Mouse (Mus musculus) embryonic facial prominence, embryonic 11.5 days (tissue): Measurements from ENCODE around the gene Fam114a1. TPM values are rescaled to one million over a fixed set of nuclear protein-coding genes. Genes with fewer than 3 reads are reported as not detected.

Experiments used
- ATAC-seq: fragments of 200-750 bp; cut with Nextera tagmentation; replicated peaks from 2 replicates; pipeline ENCODE4 v1.8.0; 2017; ENCODE audit warnings: low read depth; ENCODE audit not compliant: insufficient number of reproducible peaks, low FRiP score, low TSS enrichment
- DNase-seq: peaks from one replicate; pipeline ENCODE4 v3.0.0-alpha.2; 2015; ENCODE audit warnings: low spot score
- H3K27ac ChIP-seq: fragments of 300-500 bp; sonication (generic); replicated peaks from 2 replicates; pipeline ENCODE4 v1.5.1; 2014; ENCODE audit warnings: mild to moderate bottlenecking, low read depth, low read length, control low read depth
- H3K27me3 ChIP-seq: fragments of 300-500 bp; sonication (generic); 2 replicates; pipeline ENCODE4 v1.6.1; 2014; ENCODE audit warnings: mild to moderate bottlenecking, low read length, moderate library complexity, mixed read lengths; ENCODE audit not compliant: control insufficient read depth, insufficient read depth
- H3K36me3 ChIP-seq: fragments of 300-500 bp; sonication (generic); replicated peaks from 2 replicates; pipeline ENCODE4 v1.6.1; 2014; ENCODE audit warnings: low read depth, mild to moderate bottlenecking, low read length, moderate library complexity, mixed read lengths; ENCODE audit not compliant: control insufficient read depth, insufficient read depth
- H3K4me1 ChIP-seq: fragments of 300-500 bp; sonication (generic); 2 replicates; pipeline ENCODE4 v1.6.1; 2014; ENCODE audit warnings: low read length, mixed read lengths; ENCODE audit not compliant: control insufficient read depth, insufficient read depth
- H3K4me2 ChIP-seq: fragments of 300-500 bp; sonication (generic); 2 replicates; pipeline ENCODE4 v1.6.1; 2014; ENCODE audit warnings: low read depth, mild to moderate bottlenecking, control low read depth, low read length, moderate library complexity
- H3K4me3 ChIP-seq: fragments of 300-500 bp; sonication (generic); 2 replicates; pipeline ENCODE4 v1.5.1; 2014; ENCODE audit warnings: low read depth, low read length, control low read depth
- H3K9ac ChIP-seq: fragments of 300-500 bp; sonication (generic); replicated peaks from 2 replicates; pipeline ENCODE4 v1.6.1; 2014; ENCODE audit warnings: mild to moderate bottlenecking, control low read depth, low read length
- H3K9me3 ChIP-seq: fragments of 300-500 bp; sonication (generic); replicated peaks from 2 replicates; pipeline ENCODE4 v1.6.1; 2016; ENCODE audit warnings: mild to moderate bottlenecking, low read length, inconsistent platforms, mixed read lengths; ENCODE audit not compliant: control insufficient read depth
- WGBS: fragments of 180-500 bp; shearing (Covaris S2); extraction: QIAGEN DNeasy Blood & Tissue Kit; methylation state at CpG from one replicate; pipeline ENCODE4 v1.1.7; 2014; 5-methylcytosine and 5-hydroxymethylcytosine counted together
- polyA plus RNA-seq: library from polyadenylated mRNA; unstranded; fragments of >200 nt; fragmentation: Nextera tagmentation; extraction: Ambion mirVana; gene quantifications from 2 replicates; pipeline ENCODE4 v1.2.1, GENCODE M21; 2014

Gene Fam114a1
- polyA plus RNA-seq, 1 experiment from 2014 or later = 16.1 TPM

DNA sequence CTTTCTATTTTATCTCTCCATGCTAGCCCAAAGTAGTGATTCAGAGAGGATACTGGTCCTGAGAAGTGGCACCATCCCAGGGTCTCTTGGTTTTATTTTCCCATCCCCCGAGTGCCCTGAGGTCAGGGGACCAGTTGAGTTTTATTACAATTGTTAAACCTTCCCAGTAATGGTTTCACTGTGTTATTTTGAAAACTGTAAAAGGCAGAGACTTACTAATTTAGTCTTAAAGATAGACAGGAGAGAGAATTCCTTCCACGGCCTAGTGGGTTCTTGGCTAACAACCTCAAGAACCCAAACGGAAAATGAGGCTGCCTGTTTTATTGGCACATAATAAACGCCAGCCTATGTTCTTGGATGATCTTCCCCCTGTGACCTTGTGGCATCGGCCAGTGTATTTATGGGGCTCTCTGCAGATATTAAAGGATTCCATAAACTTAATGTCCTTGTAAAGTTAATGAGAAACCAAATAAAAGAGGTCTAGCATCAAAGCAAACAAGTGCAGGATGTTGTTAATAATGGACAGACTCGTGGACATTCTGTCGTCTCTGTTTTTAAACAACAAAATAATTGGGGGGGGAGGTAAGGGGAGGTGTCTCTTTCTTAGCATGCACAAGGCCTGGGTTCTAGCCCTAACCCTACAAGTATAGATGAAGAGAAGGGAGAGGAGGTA is 42.2 kb downstream of the Fam114a1 start:
- no peak for ATAC-seq
- Histone ChIP-seq H3K27me3 (no peaks in the 10 kb centered on the region), H3K4me1 (no peaks in the 10 kb centered on the region), H3K9ac (no peak overlapping the region), H3K9me3 (no peaks in the 10 kb centered on the region), H3K36me3 (no peaks in the 10 kb centered on the region), H3K4me3 (no peak overlapping the region), H3K27ac (no peak overlapping the region), H3K4me2 (no peak overlapping the region)
- 81% methylated on average over 7 of the region's 7 CpGs for WGBS
- DNase-seq = no peak

DNA sequence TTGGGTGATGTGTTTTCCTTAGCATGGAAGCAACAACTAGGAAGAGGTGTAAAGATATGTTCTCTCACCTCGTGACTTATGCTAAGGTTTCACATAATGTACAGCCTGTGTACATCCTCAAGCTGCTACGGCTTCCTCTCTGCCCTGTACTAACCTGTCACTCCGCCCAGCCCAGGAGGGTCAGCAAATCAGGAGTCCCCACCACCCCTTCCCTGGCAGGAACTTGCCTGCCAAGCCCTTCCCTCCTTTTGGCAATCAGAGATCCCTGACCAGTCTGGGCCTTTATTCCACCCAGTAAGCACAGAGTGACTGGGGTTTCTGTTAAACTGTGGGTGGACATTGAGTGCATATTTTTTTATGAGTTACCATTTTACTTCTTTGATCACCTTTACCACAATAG is 45.6 kb downstream of the Fam114a1 start:
- ATAC-seq (no peak), DNase-seq (no peak)
- Histone ChIP-seq H3K4me2 (no peak overlapping the region), H3K4me3 (no peak overlapping the region), H3K9ac (no peak overlapping the region), H3K27me3 (no peaks in the 10 kb centered on the region), H3K27ac (no peak overlapping the region), H3K4me1 (no peaks in the 10 kb centered on the region), H3K9me3 (no peaks in the 10 kb centered on the region), H3K36me3 (no peaks in the 10 kb centered on the region)
- WGBS = 86% methylated on average over 3 of the region's 3 CpGs

DNA sequence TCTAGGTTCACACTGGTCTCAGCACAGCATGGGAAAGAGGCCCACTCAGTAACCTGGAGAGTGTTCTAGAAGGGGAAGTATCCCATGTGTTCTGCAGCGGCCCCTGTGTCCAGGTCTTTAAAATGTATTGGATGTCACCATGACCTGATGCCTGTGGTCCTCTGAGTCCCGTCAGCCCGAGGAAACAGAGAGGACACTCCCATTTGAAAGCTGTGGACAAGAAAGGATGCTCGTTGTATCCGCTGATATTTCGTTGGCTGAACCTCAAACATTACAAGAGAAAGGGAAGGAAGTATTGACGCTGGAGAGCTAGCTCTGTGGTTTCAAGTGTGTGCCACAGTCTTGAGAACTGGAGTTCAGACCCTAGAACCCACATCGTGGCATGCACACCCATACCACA is 49.2 kb downstream of the Fam114a1 start:
- Histone ChIP-seq H3K4me3 (no peak overlapping the region), H3K36me3 (no peaks in the 10 kb centered on the region), H3K27ac (no peak overlapping the region), H3K27me3 (no peaks in the 10 kb centered on the region), H3K9me3 (no peaks in the 10 kb centered on the region), H3K4me1 (no peaks in the 10 kb centered on the region), H3K9ac (no peak overlapping the region), H3K4me2 (no peak overlapping the region)
- ATAC-seq (no peak), DNase-seq (no peak)
- whole genome bisulfite sequencing = 76% methylated on average over 8 of the region's 8 CpGs

DNA sequence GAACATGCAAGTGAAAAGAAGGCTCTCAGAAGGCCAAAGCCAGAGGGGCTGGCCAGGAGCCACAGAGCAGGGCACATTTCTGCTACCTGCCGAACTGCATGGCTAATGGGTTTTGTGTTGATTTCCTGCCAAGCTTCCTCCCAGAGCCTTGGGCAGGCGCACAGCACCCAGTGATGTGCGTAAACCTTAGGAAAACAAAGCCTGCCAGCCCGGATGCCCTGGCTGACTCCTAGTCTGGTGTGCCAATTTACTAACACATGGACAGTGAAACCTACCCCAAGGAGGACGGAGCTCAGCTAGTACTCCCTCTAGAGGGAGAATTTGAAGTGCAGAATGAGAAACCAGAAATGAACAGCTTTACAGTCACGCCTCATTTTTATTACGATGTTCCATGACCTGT is 50.0 kb downstream of the Fam114a1 start:
- Histone ChIP-seq H3K9me3 (no peaks in the 10 kb centered on the region), H3K27ac (no peak overlapping the region), H3K9ac (no peak overlapping the region), H3K4me1 (no peaks in the 10 kb centered on the region), H3K4me3 (no peak overlapping the region), H3K36me3 (no peaks in the 10 kb centered on the region), H3K27me3 (no peaks in the 10 kb centered on the region), H3K4me2 (no peak overlapping the region)
- 63% methylated on average over 7 of the region's 7 CpGs for WGBS
- DNase-seq = no peak
- no peak for ATAC-seq

DNA sequence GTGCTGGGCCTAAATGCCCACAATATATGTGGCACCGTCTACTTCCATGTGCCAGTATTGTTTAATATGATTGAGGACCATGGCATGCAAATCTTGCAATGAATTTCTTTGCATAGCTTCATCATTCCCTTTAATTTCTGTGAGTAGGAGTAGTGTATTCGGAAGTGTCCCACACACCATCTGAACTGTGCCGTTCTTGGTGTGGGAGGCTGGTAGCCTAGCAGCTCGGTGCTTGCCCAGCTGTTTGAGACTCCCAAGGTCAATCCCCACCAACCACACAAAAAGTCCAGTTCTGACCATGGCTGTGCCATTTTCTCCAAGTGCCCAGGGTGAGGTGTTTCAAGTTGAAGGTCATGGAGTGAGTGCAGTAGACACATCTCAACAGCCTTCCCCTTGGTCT is 52.1 kb downstream of the Fam114a1 start:
- 93% methylated on average over 4 of the region's 4 CpGs for WGBS
- DNase-seq = no peak
- Histone ChIP-seq H3K9ac (no peak overlapping the region), H3K4me1 (no peaks in the 10 kb centered on the region), H3K4me3 (no peak overlapping the region), H3K4me2 (no peak overlapping the region), H3K27me3 (no peaks in the 10 kb centered on the region), H3K9me3 (no peaks in the 10 kb centered on the region), H3K27ac (no peak overlapping the region), H3K36me3 (no peaks in the 10 kb centered on the region)
- ATAC-seq = no peak

DNA sequence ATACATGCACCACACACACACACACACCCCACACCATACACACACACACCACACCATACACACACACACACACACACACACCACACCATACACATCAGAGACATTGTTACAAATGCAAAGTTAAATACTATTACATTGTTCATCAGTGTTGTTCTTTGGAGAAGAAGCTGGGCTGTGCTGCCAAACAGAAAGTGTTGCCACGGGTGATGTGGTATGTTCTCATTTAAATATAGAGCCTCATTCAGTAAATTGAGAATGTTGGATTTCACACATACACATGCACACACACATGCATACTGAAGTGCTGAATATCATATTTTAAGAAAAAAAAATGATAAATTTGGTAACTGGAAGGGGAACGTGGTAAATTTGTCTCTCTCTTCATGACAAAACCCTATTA is 54.8 kb downstream of the Fam114a1 start:
- 79% methylated on average over 2 of the region's 2 CpGs for WGBS
- Histone ChIP-seq H3K27me3 (no peaks in the 10 kb centered on the region), H3K4me2 (no peak overlapping the region), H3K27ac (no peak overlapping the region), H3K9ac (no peak overlapping the region), H3K36me3 (no peaks in the 10 kb centered on the region), H3K4me3 (no peak overlapping the region), H3K9me3 (no peaks in the 10 kb centered on the region), H3K4me1 (no peaks in the 10 kb centered on the region)
- ATAC-seq = no peak
- DNase-seq = no peak

DNA sequence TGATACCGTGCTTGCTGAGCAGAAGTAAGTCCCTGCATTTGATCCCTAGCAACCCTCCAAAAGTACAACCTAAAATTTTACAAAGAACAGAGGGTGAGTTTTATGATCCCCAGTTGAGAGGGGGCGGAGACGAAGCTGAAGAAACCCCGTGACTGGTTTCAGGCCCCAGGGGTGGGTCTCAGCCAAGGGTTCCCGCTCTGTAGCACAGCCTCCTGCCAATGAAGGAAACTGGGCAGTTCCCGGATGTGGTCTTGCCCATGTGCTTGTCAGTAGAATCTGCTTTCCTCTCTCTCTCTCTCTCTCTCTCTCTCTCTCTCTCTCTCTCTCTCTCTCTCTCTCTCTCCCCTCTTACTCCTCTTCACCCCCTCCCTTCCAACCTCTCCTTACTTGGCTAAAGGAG is 56.0 kb downstream of the Fam114a1 start:
- 64% methylated on average over 6 of the region's 6 CpGs for WGBS
- no peak overlapping the region for H3K9ac ChIP-seq
- H3K4me1 ChIP-seq = no peaks in the 10 kb centered on the region
- ATAC-seq (no peak), DNase-seq (no peak)
- no peaks in the 10 kb centered on the region for H3K9me3 ChIP-seq
- no peak overlapping the region for H3K4me2 ChIP-seq
- no peak overlapping the region for H3K27ac ChIP-seq
- no peaks in the 10 kb centered on the region for H3K27me3 ChIP-seq
- H3K36me3 ChIP-seq = no peaks in the 10 kb centered on the region
- H3K4me3 ChIP-seq = no peak overlapping the region

DNA sequence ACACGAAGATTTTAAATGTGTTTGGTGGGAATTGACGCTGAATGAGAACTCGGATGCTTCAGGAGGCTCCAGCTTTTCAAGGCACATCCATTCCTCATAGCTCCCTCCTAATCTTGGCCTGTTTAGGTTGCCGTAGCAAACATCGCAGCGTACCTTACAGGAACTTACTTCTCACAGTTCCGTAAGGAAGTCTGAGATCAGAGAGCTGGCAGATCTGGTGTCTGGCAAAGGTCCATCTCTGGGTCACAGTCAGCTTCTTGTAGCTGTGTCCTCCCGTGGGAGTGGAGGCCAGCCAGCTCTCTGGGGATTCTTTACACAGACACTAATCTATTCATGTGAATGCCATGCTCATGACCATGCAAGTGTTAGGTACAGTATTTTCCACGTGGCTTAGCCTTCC is 56.9 kb downstream of the Fam114a1 start:
- H3K27me3 ChIP-seq = no peaks in the 10 kb centered on the region
- WGBS = 79% methylated on average over 9 of the region's 9 CpGs
- H3K4me3 ChIP-seq = no peak overlapping the region
- H3K27ac ChIP-seq = no peak overlapping the region
- no peaks in the 10 kb centered on the region for H3K9me3 ChIP-seq
- no peak overlapping the region for H3K4me2 ChIP-seq
- ATAC-seq = no peak
- no peak for DNase-seq
- H3K36me3 ChIP-seq = no peaks in the 10 kb centered on the region; the same call in 1 of the 2 replicates
- no peak overlapping the region for H3K9ac ChIP-seq
- no peaks in the 10 kb centered on the region for H3K4me1 ChIP-seq
